Mouse (Mus musculus) hindbrain, embryonic 11.5 days (tissue): ENCODE results near the gene Ddr2. TPM values are rescaled to one million over a fixed set of nuclear protein-coding genes. Genes with fewer than 3 reads are reported as not detected.

Source experiments
- ATAC-seq: fragments of 200-750 bp; cut with Nextera tagmentation; 2 replicates; pipeline ENCODE4 v1.8.0; 2017; ENCODE audit warnings: mild to moderate bottlenecking, moderate TSS enrichment, moderate library complexity; ENCODE audit not compliant: low FRiP score
- DNase-seq: peaks from one replicate; pipeline ENCODE4 v3.0.0-alpha.2; 2015; ENCODE audit warnings: low spot score
- H3K27ac ChIP-seq: fragments of 300-500 bp; sonication (generic); 2 replicates; pipeline ENCODE4 v1.5.1; 2014; ENCODE audit warnings: mild to moderate bottlenecking, low read depth, low read length
- H3K27me3 ChIP-seq: fragments of 300-500 bp; sonication (generic); 2 replicates; pipeline ENCODE4 v1.6.1; 2014; ENCODE audit warnings: mild to moderate bottlenecking, low read length, moderate library complexity, mixed read lengths; ENCODE audit not compliant: control insufficient read depth, insufficient read depth
- H3K36me3 ChIP-seq: fragments of 300-500 bp; sonication (generic); 2 replicates; pipeline ENCODE4 v1.6.1; 2014; ENCODE audit warnings: mild to moderate bottlenecking, low read length, moderate library complexity, mixed read lengths; ENCODE audit not compliant: control insufficient read depth, insufficient read depth
- H3K4me1 ChIP-seq: fragments of 300-500 bp; sonication (generic); replicated peaks from 2 replicates; pipeline ENCODE4 v1.6.1; 2014; ENCODE audit warnings: low read length, mixed read lengths; ENCODE audit not compliant: control insufficient read depth, insufficient read depth
- H3K4me2 ChIP-seq: fragments of 300-500 bp; sonication (generic); replicated peaks from 2 replicates; pipeline ENCODE4 v1.6.1; 2014; ENCODE audit warnings: mild to moderate bottlenecking, low read depth, low read length
- H3K4me3 ChIP-seq: fragments of 300-500 bp; sonication (generic); 2 replicates; pipeline ENCODE4 v1.5.1; 2014; ENCODE audit warnings: low read depth, low read length
- H3K9ac ChIP-seq: fragments of 300-500 bp; sonication (generic); 2 replicates; pipeline ENCODE4 v1.6.1; 2014; ENCODE audit warnings: low read depth, low read length
- H3K9me3 ChIP-seq: fragments of 300-500 bp; sonication (generic); 2 replicates; pipeline ENCODE4 v1.6.1; 2016; ENCODE audit warnings: low read length; ENCODE audit not compliant: control insufficient read depth
- WGBS: fragments of 180-500 bp; shearing (Covaris S2); extraction: QIAGEN DNeasy Blood & Tissue Kit; methylation state at CpG from one replicate; pipeline ENCODE4 v1.1.7; 2014; 5-methylcytosine and 5-hydroxymethylcytosine counted together
- polyA plus RNA-seq: library from polyadenylated mRNA; unstranded; fragments of >200 nt; fragmentation: Nextera tagmentation; extraction: Ambion mirVana; gene quantifications from 2 replicates; pipeline ENCODE4 v1.2.1, GENCODE M21; 2014

Gene Ddr2
- polyA plus RNA-seq, 1 experiment from 2014 or later, result 32.0 TPM

- Histone ChIP-seq H3K4me3 (no peak overlapping the region), H3K27ac (no peak overlapping the region), H3K9me3 (no peaks in the 10 kb centered on the region), H3K4me1 (no peaks in the 10 kb centered on the region), H3K9ac (peak overlapping the region; percentile 16; the same call in 1 of the 2 replicates), H3K36me3 (no peaks in the 10 kb centered on the region), H3K27me3 (no peaks in the 10 kb centered on the region), H3K4me2 (no peak overlapping the region; the same call in 1 of the 2 replicates)
- WGBS, result 45% methylated on average over 16 of the region's 16 CpGs
- ATAC-seq, result peak; percentile 57
- DNase-seq, result peak; percentile 75
Measured at GRCm38 (mm10) chr1:169934005-169934725, 176.4 kb downstream of the Ddr2 start.

DNA sequence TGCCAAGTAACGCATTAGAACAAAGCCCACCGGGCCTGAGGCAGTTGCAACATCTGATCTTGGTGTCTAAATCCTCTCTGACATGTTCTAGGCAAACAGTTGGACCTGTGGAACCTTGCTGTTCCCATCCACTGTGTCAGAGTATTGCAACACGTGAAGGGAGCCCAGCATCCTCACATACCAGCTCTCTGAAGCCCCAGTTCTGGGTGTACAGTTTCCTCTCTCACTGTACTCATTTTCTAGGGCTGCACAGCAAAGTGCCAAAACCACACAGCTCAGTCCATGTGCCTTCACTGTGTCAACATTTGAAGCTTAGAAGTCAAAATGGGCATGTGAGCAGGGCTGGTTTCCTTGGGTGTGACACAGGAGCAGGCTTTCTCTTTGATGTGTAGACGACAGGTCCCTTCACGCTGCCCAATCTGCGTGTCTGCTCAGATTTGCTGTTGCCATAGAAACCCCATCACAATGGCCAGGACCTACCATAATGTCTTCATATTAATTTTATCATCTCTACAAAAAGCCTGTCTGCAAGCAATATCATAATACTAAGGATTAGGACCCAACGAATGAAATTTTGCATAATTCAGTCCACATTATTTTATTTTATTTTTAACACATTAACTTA lies 178.3 kb downstream of the Ddr2 start:
- ATAC-seq (no peak), DNase-seq (no peak)
- no peak overlapping the region for H3K4me3 ChIP-seq
- H3K4me1 ChIP-seq, result no peaks in the 10 kb centered on the region
- no peaks in the 10 kb centered on the region for H3K9me3 ChIP-seq
- H3K36me3 ChIP-seq, result no peaks in the 10 kb centered on the region
- no peak overlapping the region for H3K27ac ChIP-seq
- H3K27me3 ChIP-seq, result no peaks in the 10 kb centered on the region
- no peak overlapping the region for H3K4me2 ChIP-seq
- 80% methylated on average over 7 of the region's 7 CpGs for WGBS
- no peak overlapping the region for H3K9ac ChIP-seq

- H3K36me3 ChIP-seq, result no peaks in the 10 kb centered on the region
- WGBS, result 85% methylated on average over 7 of the region's 7 CpGs
Measured at GRCm38 (mm10) chr1:169931698-169932097, 178.9 kb downstream of the Ddr2 start.

GRCm38 (mm10) chr1:169928454-169928971 lies 182.0 kb downstream of the Ddr2 start, which contains the start of gene Ccdc190:
Gene Ccdc190 (plus strand): TSS chr1:169928648.
- Histone ChIP-seq H3K27ac (no peak within 1 kb of the TSS), H3K4me1 (no peaks in the 10 kb centered on the region), H3K27me3 (no peaks in the 10 kb centered on the region), H3K9me3 (no peaks in the 10 kb centered on the region), H3K4me2 (no peak within 1 kb of the TSS), H3K4me3 (no peak within 1 kb of the TSS), H3K9ac (no peak within 1 kb of the TSS), H3K36me3 (no peaks in the 10 kb centered on the region)
- DNase-seq (no peak), ATAC-seq (peak; percentile 59)
- 13% methylated on average over 12 of the region's 12 CpGs for WGBS

More at GRCm38 (mm10) chr1:169931698-169932097, 178.9 kb downstream of the Ddr2 start:
- DNase-seq, result no peak
- Histone ChIP-seq H3K4me1 (no peaks in the 10 kb centered on the region), H3K4me3 (no peak overlapping the region), H3K27ac (no peak overlapping the region), H3K9ac (no peak overlapping the region), H3K27me3 (no peaks in the 10 kb centered on the region), H3K9me3 (no peaks in the 10 kb centered on the region), H3K4me2 (no peak overlapping the region)
- ATAC-seq, result no peak

GRCm38 (mm10) chr1:169927753-169928369 lies 182.7 kb downstream of the Ddr2 start:
- Histone ChIP-seq H3K4me1 (no peaks in the 10 kb centered on the region), H3K4me3 (no peak overlapping the region), H3K4me2 (no peak overlapping the region), H3K36me3 (no peaks in the 10 kb centered on the region), H3K9ac (no peak overlapping the region), H3K27me3 (no peaks in the 10 kb centered on the region), H3K27ac (no peak overlapping the region), H3K9me3 (no peaks in the 10 kb centered on the region)
- no peak for DNase-seq
- no peak for ATAC-seq
- WGBS, result 63% methylated on average over 8 of the region's 8 CpGs

DNA sequence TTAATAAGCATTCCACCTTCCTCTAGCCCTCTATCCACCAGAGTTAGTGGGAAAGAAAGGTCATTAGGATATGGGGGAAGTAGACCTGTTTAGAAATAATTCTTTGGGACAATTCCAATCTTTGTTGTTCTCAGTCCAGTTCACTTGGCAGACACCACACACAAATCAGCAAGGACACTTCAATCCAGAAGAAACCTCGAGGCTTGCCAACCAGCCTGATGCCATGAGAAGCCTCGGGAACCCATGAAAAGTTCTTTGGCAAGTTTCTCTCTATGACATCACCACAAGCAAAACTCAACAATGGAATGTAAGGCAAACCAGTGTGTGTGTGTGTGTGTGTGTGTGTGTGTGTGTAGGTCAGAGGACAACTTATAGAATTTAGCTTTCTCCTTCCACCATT lies 186.0 kb downstream of the Ddr2 start:
- H3K36me3 ChIP-seq, result no peaks in the 10 kb centered on the region
- no peak overlapping the region for H3K27ac ChIP-seq
- WGBS, result 91% methylated on average over 2 of the region's 2 CpGs
- no peaks in the 10 kb centered on the region for H3K9me3 ChIP-seq
- no peaks in the 10 kb centered on the region for H3K4me1 ChIP-seq
- ATAC-seq, result no peak
- no peak overlapping the region for H3K4me3 ChIP-seq
- H3K9ac ChIP-seq, result no peak overlapping the region
- H3K27me3 ChIP-seq, result no peaks in the 10 kb centered on the region
- no peak for DNase-seq
- no peak overlapping the region for H3K4me2 ChIP-seq

Other genes with a start within 250 kb of the Ddr2 start
- gene Ccdc190, start 182.1 kb downstream of the Ddr2 start, polyA plus RNA-seq, result 0.63 and 0.69 TPM in 2 replicates
- gene Hsd17b7, start 141.5 kb downstream of the Ddr2 start, polyA plus RNA-seq, result 26.3 and 27.6 TPM in 2 replicates
- gene Uap1, start 64.2 kb upstream of the Ddr2 start, polyA plus RNA-seq, result 67.2 and 69.2 TPM in 2 replicates
- gene Uhmk1, start 104.6 kb upstream of the Ddr2 start, polyA plus RNA-seq, result 13.6 and 16.4 TPM in 2 replicates
- gene Sh2d1b2, start 122.0 kb upstream of the Ddr2 start, polyA plus RNA-seq, result not detected in 2 replicates
- gene Sh2d1b1, start 166.6 kb upstream of the Ddr2 start, polyA plus RNA-seq, result 0.08 TPM in 1 of 2 replicates, not detected in the other
- 1.4 and 2.4 TPM in 2 replicates for gene Gm7694, start 195.6 kb upstream of the Ddr2 start, polyA plus RNA-seq
- gene Spata46, start 198.0 kb upstream of the Ddr2 start, polyA plus RNA-seq, result 1.4 and 1.9 TPM in 2 replicates